Mouse (Mus musculus) fibroblast of lung, adult 2 months (primary cell): Measurements from ENCODE around the gene Dcaf15.

Experiments
- DNase-seq: peaks from one replicate; pipeline ENCODE4 v3.0.0-alpha.2; 2011; ENCODE audit warnings: low read depth

Dcaf15 gene

DNA sequence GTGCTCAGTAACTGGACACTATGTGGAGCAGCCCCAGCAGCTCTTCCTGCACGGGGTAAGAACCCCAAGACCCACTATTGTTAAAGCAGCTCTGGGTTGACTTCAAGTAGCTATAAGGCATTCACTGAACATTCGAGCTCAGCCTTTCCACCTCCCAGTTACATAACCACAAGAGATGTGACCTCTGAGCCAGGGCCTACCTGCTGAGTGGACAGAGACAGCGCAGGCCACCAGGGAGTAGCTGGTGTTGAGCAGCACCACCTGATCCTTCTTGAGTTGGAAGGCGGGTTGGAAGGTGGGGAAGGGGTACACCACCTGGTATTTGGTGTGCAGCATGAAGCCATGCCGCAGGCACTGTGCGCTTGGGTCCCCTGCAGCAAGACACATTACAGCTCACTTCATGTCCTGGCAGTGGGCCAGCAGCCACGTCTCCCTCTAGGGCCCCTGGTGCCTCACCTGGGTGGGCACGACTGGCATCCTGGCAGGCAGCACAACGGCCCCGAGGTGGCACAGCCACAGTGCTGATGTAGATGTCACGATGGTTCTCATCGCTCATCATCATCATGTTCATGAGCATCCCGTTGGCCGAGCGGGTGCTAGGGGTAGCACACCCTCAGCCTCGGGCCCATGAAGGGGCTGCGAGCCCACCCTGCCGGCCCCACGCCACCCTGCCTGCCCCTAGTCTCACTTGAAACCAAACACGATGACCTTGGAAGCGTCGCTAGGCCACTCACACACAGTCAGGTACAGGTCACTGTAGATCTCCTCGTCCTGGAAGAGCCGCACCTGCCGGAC, 2.9 kb downstream of the Dcaf15 start:
- no peak for DNase-seq

GRCm38 (mm10) chr8:84098376-84098775, 6.2 kb downstream of the Dcaf15 start:
- DNase-seq, result no peak

DNA sequence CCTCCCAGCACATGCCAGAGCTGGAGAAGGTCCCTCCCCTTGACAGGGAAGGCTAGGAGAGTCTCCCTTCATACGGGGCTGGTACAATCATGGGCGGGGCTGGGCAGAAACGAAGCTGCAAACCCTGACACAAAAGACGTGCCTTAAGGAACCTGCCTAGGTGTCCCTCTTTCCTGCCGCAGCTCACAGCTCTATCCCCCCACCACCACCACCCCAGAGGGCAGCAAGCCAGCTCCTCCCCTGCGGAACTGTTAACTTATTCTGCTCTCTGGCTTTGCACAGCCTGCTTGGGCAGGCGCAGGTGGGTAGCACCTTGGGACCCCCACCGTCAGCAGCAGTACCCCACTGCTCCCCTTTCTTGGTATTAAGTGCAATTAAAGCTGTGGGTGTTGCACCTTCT, 8.5 kb downstream of the Dcaf15 start:
- no peak for DNase-seq

GRCm38 (mm10) chr8:84090585-84090984, 14.0 kb downstream of the Dcaf15 start:
- DNase-seq, result no peak

GRCm38 (mm10) chr8:84089277-84089676, 15.3 kb downstream of the Dcaf15 start:
- DNase-seq, result no peak

DNA sequence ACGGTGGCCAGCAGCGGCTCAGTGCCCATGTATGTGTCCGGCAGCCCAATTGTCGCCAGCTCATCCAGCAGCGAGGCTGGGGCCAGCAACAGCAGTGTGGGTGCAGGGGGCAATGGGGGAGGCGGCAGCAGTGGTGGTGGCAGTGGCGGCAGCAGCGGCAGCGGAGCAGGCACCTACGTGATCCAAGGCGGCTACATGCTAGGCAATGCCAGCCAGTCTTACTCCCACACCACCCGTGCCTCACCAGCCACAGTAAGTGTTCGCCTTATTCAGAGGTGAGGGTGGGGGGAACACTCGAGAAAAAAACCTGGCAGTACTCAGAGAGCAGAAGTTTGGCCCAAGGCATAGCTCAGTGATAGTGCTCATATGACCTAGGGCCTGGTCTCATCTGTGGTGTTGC, 16.7 kb downstream of the Dcaf15 start:
- no peak for DNase-seq

DNA sequence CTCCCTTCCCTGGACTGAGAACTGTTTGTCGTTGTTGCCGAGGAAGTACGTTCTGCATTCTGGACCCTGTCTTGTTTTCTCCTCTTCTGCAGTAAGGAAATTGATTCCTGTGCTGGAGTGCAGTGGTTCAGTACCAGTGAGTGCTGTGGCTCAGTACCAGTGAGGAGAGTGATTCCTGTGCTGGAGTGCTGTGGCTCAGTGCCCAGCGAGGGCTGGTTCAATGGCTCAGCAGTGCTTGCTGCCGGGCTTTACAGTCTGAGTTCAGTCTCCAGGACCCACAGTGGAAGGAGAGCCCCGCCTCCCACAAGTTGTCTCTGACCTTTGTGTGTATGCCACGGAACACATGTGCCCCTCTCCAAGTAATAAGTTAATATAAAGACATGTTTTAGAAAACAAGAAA, 17.4 kb downstream of the Dcaf15 start:
- DNase-seq, result no peak

- DNase-seq, result no peak
These were observed 20.0 kb downstream of the Dcaf15 start for GRCm38 (mm10) chr8:84084341-84085115.

DNA sequence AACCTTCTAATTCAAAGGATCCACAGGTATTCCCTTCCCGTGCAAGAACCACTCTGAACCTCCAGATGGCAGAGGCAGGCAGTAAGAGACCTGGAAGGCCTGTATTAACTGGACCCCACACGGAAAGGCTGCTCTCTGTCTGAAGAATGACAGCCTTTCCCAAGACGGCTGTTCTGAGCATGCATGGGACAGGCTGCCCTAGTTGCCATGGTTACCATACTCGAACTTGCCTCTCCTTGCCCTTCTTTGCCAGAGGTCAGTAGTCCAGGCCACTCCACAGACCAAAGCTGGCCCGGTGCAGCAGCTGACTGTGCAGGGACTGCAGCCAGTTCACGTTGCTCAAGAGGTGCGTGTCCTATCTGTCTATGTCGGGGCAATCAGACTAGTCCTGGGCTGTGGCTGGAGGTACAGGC, 20.7 kb downstream of the Dcaf15 start:
- DNase-seq, result no peak

DNA sequence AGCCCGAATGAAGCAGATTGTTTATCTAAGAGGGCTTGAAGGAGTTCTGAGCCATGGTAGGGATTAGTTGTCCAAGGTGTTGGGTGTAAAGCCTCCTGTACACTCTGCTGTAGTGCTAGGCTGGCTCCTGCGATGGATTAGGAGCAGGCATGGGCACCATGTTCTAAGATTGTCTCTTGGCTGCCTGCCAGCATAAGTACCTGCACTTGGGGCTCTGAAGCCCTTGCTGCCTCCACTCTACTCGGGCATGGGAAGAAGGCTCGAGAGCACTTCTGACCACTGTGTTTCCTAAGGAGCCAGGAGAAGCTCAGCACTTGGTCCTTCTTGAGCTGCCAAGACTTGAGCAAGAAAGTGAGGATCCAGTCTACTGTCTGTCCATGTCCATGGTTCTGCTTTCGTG, 25.4 kb downstream of the Dcaf15 start:
- DNase-seq, result no peak

- DNase-seq, result no peak
These were observed 27.7 kb downstream of the Dcaf15 start for GRCm38 (mm10) chr8:84076849-84077248.

- no peak for DNase-seq
These were observed 28.2 kb downstream of the Dcaf15 start for GRCm38 (mm10) chr8:84076412-84076811.

GRCm38 (mm10) chr8:84073230-84073976, 31.2 kb downstream of the Dcaf15 start:
- no peak for DNase-seq

DNA sequence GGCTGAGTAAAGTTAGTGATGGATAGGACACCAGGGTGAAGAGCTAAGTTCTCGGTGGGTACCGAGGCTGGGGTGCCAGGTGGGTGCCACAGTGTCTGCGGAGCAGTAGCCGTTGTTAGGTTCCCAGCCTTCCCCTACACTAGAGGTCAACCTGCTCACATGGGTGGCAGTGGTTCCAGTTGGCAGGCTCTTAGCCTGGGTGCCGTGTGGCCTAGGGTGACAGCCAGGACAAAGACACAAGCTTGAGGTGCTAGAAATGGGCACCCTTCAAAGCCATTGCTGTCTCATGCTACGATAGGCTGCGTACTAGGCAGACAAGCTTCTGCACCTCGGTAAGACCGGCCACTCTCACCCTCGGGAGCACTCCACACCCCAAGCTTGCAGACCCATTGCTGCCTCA, 32.2 kb downstream of the Dcaf15 start:
- DNase-seq, result no peak

- DNase-seq, result peak; percentile 38
These were observed 32.6 kb downstream of the Dcaf15 start for GRCm38 (mm10) chr8:84071921-84072320.

- peak; percentile 80 for DNase-seq
These were observed 33.9 kb downstream of the Dcaf15 start for GRCm38 (mm10) chr8:84070667-84071066.

- no peak for DNase-seq
These were observed 34.3 kb downstream of the Dcaf15 start for GRCm38 (mm10) chr8:84070241-84070640.

GRCm38 (mm10) chr8:84069750-84070149, 34.8 kb downstream of the Dcaf15 start:
- DNase-seq, result no peak

GRCm38 (mm10) chr8:84069169-84069568, 35.4 kb downstream of the Dcaf15 start:
- no peak for DNase-seq

- no peak for DNase-seq
These were observed 36.1 kb downstream of the Dcaf15 start for GRCm38 (mm10) chr8:84068316-84069035.

DNA sequence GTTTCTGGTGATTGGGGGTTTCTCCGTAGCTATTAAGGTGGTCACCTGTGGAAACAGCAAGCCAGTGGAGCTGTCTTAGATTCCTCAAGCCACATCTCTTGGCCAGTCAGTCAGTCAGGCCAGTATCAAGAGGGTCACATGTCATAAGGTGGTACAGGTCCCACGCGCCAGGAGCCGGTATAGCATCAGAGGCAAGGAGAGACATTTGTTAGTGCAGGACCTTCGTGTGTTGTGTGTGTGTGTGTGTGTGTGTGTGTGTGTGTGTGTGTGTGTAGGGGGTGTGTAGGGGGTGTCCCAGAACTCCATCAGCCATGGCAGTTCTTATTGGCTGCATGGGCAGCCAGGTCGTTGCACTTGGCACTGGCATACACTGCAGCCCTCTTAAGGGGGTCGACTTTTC, 36.7 kb downstream of the Dcaf15 start:
- DNase-seq, result no peak

DNA sequence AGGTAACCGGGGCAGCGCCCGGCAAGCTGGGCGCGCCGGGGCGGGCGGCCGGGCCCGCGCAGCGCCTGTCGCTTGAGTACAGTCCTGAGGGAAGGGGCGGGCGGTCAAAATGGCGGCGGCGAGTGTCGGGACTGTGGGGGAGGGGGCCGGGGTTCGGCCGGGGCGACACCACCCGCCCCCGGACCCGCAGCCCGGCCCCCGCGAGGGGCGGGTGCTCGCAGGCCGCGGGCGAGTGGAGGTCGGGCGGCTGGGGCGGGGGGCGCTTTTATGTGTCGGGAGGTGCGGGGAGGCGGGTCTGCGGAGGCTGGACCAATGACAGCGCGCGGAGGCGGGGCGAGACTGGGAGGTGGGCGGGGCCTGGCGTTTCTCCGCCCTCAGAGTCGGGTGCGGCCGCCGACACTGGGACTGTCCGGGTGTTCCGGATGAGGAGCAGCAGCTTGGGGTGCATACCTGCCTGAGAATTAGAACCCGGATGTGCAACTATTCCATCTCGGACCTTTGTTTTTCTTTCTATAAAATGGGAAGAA, 37.5 kb downstream of the Dcaf15 start:
- DNase-seq, result peak; percentile 56
